Mouse (Mus musculus): ENCODE results near the gene Tktl1. TPM values are rescaled to one million over a fixed set of nuclear protein-coding genes. Genes with fewer than 3 reads are reported as not detected.
A peak's percentile ranks its signal among the peaks of the same experiment; 100 is the strongest.

Gene Tktl1
- total RNA-seq, 1 experiment from 2014 or later = 0.35 TPM

DNA sequence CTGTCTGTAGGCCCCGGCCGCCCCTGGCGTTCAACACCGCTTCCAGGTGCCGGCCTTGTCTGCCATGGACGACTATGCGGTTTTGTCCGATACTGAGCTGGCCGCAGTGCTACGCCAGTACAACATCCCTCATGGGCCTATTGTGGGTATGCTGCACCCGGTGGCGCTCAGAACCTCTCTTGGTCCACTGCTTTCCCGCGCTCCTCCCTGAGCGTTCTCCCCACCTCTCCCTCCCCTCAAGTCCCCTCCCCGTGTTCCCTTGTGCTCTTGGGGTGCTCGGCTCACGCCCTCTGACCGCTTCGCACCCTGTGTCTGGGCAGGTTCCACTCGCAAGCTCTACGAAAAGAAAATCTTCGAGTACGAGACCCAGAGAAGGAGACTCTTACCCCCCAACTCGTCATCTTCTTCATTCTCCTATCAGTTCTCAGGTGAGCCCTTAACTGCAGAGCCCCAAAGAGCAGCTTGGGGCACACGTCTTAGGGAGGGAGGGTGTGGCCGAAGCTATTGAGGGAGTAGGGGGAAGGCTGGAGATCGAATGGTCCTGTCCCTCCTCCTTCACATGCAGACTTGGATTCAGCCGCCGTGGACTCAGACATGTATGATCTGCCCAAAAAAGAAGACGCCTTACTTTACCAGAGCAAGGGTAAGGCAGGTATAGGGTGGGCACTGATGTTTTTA, 78.0 kb downstream of the Tktl1 start:
- ATAC-seq (ENCODE audit: extremely low read depth, insufficient number of reproducible peaks, low FRiP score, poor library complexity, severe bottlenecking) = peak; percentile 5; the same call in 1 of the 2 replicates

DNA sequence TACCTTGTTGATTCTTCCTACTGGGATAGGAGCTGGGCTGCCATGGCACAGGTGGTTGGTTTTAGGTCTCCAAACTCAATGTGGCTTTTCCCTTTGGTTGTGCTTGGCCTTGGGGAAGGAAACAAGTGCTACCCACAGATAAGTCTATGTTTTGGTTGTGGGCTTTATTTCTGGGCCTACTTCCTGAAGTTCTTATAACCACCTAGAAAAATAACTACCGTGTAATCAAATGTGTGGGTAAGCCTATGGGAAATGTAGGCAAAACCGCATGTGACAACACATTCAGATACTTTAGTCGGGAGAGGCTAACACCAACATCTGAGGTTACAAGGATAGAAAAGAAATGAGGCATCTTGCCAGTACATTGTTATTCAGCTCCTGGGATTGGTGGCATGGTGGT, 80.7 kb downstream of the Tktl1 start:
- ATAC-seq (ENCODE audit: extremely low read depth, insufficient number of reproducible peaks, low FRiP score, poor library complexity, severe bottlenecking) = no peak

Other genes starting within 250 kb of the Tktl1 start
- gene Renbp, start 246.4 kb upstream of the Tktl1 start, total RNA-seq (2017) = 6.5 and 7.0 TPM in 2 replicates
- gene Hcfc1, start 210.9 kb upstream of the Tktl1 start, total RNA-seq (2017) = 41.7 and 41.9 TPM in 2 replicates
- gene Irak1, start 153.3 kb upstream of the Tktl1 start, total RNA-seq (2017) = 78.7 and 79.5 TPM in 2 replicates
- gene Opn1mw, start 49.8 kb upstream of the Tktl1 start, total RNA-seq (2017) = not detected in 2 replicates
- 27.6 and 28.6 TPM in 2 replicates for gene Mecp2, start 41.9 kb upstream of the Tktl1 start, total RNA-seq (2017)
- gene Tex28, start 9.4 kb upstream of the Tktl1 start, total RNA-seq (2017) = not detected in 2 replicates
- gene Flna, start 72.6 kb downstream of the Tktl1 start, total RNA-seq (2017) = 1,056 and 1,114 TPM in 2 replicates
- gene Emd, start 77.4 kb downstream of the Tktl1 start, total RNA-seq (2017) = 61.5 and 63.0 TPM in 2 replicates
- gene Rpl10, start 93.6 kb downstream of the Tktl1 start, total RNA-seq (2017) = 816 and 927 TPM in 2 replicates
- 124 and 125 TPM in 2 replicates for gene Taz, start 104.7 kb downstream of the Tktl1 start, total RNA-seq (2017)
- gene Dnase1l1, start 105.1 kb downstream of the Tktl1 start, total RNA-seq (2017) = 31.2 and 32.5 TPM in 2 replicates
- gene Atp6ap1, start 119.8 kb downstream of the Tktl1 start, total RNA-seq (2017) = 400 and 416 TPM in 2 replicates
- gene Gdi1, start 127.7 kb downstream of the Tktl1 start, total RNA-seq (2017) = 256 and 284 TPM in 2 replicates
- 85.7 and 97.0 TPM in 2 replicates for gene Fam50a, start 135.8 kb downstream of the Tktl1 start, total RNA-seq (2017)
- gene Plxna3, start 151.8 kb downstream of the Tktl1 start, total RNA-seq (2017) = 2.9 and 3.4 TPM in 2 replicates
- gene Lage3, start 176.4 kb downstream of the Tktl1 start, total RNA-seq (2017) = 3.6 and 4.5 TPM in 2 replicates
- 7.8 and 7.9 TPM in 2 replicates for gene Ubl4a, start 196.0 kb downstream of the Tktl1 start, total RNA-seq (2017)
- gene Slc10a3, start 196.1 kb downstream of the Tktl1 start, total RNA-seq (2017) = 12.9 and 14.2 TPM in 2 replicates
- gene Fam3a, start 216.0 kb downstream of the Tktl1 start, total RNA-seq (2017) = 22.6 and 27.9 TPM in 2 replicates
- 48.4 and 59.4 TPM in 2 replicates for gene Ikbkg, start 216.0 kb downstream of the Tktl1 start, total RNA-seq (2017)